Mouse (Mus musculus) monocyte, adult 2 months (primary cell): ENCODE data around the gene Supt4a.

Experiments
- DNase-seq, 2 experiments: peaks; one replicate each; pipeline ENCODE4 v3.0.0; 2022; ENCODE audit warnings: low spot score in 2 of 2, low read depth in 1 of 2

The Supt4a gene

GRCm38 (mm10) chr11:87725515-87725914 is 11.8 kb upstream of the Supt4a start:
- no peak for DNase-seq

GRCm38 (mm10) chr11:87725964-87726562 is 11.3 kb upstream of the Supt4a start:
- DNase-seq: no peak

DNA sequence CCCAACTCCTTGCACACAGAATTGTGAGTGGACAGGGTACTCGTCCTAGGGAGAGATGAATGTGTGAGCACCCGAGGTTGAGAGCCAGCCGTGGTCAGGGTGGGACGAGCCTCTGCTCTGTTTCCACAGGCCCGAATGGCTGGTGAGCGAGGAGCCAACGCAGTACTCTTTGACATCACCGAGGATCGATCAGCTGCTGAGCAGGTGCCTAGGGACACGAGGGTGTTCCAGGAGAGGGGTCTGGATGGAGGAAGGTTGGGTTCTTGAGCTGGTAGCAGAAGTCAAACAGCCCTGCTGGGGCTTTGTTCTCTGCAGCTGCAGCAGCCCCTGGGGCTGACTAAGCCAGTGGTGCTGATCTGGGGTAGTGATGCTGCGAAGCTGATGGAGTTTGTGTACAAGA is 10.3 kb upstream of the Supt4a start:
- no peak for DNase-seq

DNA sequence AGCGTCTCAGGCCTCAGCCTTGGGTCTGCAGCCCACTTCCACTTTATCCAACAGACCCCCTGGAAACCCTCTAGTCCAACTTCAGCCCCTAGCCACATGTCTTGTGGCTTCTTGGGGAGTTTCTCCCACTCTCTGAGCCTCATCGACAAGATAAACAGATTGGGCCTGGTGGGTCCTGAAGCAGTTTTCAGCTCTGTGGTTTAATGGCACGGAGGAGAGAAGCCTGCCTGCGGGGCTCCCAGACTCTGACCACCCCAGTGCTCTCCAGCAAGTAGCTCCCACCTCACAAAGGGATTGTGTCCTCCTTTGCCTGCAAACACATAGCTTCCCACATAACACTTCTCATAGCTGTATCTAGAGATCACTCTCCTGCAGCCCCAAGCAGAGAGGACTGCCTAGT is 9.9 kb upstream of the Supt4a start:
- DNase-seq: no peak

DNA sequence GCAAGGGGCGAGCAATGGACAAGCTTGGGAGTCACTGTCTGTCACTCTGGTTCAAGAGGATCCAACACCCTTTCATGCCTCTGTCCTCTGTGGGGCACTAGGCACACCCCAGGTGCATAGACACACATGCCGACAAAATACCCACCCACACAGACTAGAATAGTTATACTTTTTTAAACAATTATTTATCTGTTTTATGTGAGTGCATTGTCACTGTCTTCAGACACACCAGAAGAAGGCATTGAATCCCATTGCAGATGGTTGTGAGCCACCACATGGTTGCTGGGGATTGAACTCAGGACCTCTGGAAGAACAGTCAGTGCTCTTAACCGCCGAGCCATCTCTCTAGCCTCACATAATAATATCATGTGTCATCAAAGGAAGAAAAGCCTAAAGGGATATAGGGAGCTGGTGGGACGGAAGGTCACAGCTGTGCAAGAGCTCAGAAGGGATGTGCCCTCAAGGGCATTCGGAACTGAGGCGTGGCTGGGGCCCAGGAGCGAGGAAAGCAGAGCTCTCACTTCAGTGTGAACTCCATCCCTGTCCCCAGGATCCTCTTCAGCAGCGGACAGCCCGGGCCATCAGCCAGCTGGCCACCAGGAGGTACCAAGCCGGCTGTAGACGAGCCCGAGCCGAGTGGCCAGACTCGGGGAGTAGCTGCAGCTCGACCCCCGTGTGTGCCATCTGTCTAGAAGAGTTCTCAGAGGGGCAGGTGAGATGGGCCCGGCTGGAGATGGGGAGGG is 8.3 kb upstream of the Supt4a start:
- DNase-seq: no peak

DNA sequence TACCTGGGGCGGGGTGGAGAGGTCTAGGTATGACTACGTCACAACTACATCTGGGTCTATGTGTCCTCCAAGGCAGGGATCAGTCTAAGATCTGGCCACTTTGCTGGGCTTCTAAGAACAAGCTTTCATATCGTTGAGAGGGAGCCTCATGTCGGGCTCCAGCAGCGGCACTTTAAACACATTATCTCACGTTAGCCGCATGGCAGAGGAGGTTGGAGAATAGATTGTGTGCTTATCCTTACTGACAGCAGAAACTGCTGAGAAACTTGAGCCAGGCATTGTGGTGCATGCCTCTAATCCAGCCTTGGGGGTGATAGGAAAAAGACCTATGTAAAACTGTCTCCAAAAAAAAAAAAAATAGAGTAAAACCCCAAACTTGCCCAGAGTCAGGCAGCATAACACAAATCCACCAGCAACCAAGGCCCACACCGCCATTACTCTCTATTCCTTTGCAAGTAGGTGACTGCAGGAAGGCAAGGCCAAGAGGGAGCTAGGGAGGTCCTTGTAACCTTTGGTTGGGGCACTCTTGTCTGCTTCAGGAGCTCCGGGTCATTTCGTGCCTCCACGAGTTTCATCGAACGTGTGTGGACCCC is 7.7 kb upstream of the Supt4a start:
- DNase-seq: no peak

GRCm38 (mm10) chr11:87730652-87731310 is 6.6 kb upstream of the Supt4a start:
- no peak for DNase-seq

- DNase-seq: no peak
Measured at GRCm38 (mm10) chr11:87734346-87734745, 3.0 kb upstream of the Supt4a start.

DNA sequence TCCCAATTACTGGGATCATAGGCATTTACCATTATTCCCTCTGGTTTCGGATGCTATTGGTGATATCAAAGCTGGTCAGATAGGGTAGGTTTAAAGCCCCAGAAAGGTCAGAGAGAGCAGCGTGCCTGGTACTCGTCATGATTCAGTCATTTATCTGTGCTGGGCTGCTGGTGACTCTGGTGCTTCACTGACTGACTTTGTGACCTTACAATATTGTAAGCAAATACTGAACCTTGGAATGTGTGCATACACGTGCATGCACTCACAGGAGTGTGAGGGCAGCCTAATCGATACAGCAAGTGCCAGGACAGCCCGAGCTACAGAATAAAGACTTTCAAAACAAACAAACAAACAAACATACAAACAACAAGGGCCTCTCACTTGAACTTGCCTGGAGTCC is 1.7 kb upstream of the Supt4a start:
- DNase-seq: no peak

DNA sequence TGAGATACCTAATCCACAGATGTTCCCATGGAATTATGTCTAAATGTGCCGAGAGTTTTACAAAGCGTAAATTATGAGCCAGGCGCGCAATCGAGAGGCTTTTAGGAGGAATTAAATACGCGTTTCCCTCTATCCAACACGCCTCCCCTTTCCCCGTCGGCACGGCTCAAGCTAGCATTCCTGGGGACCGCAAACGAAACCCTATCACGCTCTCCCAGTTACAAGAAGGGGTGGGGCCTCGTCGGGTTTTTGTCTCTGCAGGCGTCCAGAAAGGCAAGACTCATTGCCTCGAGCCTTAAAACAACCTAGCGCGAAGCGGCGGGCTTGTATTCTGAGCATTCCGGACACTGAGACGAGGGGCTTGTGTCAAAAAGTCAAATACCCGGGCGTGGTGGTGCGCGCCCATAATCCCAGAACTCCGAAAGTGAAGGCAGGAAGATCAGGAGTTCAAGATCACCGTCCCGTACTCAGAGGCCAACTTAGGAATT is 661 bp upstream of the Supt4a start:
- DNase-seq: no peak

DNA sequence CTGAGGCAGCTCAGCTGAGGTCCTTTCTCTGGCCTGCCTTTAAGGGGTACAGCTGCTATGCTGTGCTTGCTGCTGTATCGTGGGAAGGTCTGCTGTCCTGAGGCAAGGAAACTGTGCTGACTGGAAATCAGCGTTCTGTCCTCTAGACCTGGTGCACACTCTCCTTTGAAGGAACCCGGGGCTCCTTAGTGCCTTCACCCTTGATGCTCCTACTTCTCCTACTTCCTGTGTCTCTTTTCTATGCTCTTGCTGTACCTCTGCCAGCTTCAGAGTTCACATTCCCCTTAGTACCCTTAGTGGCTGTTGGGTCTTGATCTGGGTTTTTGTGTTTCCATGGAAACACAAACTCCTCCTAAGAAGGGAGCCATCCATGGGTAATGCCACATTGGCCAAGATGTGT is 6.3 kb downstream of the Supt4a start:
- DNase-seq: no peak

DNA sequence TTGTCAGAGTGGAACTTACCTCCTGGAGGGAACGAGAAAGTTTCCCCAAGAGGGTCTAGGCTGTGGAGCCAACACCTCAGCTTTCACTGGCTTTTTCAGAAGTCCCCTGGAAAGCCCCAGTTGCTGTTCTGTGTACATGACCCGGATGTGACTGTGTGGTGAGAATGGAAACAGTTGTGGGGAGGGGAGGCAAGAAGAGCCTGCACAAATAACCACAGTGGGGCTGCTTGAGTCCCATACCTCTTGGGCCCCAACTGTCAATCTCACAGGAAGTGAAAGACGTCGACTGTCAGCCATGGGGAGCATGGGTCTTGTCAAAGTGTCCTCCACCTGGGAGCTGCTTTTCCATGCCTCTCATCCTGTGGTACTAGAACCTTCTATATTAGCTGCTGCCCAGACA is 7.6 kb downstream of the Supt4a start:
- DNase-seq: no peak

DNA sequence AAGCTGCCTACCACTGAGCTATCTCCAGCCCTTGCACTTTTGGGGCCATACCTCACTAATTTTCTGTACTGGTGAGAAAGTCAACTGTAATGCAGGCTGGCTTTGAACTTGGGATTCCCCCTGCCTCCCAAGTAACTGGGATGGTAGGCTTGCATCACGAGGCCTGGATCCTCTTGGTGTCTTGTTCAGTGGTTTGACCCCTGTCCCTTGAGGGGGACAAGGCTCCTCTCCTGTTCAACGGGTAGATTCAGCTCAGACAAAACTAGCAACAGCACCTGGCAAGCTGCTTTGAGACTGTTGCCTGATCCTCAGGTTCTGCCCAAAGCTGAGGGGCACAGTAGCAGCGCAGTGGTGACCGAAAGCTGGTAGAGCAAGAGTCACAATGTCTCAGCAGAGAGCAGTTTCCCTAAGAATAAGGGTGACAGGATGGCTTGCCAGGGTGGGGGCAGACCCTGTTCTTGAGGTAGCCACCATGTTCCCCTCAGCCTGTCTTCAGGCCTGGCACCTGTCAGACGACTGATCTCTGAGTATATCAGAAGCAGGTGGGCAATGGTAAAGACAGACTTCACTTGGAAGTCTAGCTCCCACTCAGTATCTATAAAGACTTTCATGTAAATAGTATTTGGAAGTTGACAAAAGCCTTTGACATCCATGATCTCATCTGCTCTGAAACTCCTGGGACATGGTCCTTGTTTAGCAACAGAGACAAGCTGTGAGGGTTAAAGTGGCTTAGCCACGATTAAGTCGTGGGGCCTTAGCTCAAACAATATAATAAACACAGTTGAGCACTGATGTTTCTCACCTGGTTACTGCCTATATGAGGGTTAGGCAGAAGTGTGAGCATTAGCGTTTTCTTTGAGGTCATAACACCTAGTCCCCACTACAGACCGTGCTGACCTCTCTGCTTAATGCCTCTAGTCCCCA is 8.5 kb downstream of the Supt4a start:
- DNase-seq: no peak

- DNase-seq: no peak
Measured at GRCm38 (mm10) chr11:87747312-87747711, 10.0 kb downstream of the Supt4a start.

- DNase-seq: no peak
Measured at GRCm38 (mm10) chr11:87747716-87748115, 10.4 kb downstream of the Supt4a start.

DNA sequence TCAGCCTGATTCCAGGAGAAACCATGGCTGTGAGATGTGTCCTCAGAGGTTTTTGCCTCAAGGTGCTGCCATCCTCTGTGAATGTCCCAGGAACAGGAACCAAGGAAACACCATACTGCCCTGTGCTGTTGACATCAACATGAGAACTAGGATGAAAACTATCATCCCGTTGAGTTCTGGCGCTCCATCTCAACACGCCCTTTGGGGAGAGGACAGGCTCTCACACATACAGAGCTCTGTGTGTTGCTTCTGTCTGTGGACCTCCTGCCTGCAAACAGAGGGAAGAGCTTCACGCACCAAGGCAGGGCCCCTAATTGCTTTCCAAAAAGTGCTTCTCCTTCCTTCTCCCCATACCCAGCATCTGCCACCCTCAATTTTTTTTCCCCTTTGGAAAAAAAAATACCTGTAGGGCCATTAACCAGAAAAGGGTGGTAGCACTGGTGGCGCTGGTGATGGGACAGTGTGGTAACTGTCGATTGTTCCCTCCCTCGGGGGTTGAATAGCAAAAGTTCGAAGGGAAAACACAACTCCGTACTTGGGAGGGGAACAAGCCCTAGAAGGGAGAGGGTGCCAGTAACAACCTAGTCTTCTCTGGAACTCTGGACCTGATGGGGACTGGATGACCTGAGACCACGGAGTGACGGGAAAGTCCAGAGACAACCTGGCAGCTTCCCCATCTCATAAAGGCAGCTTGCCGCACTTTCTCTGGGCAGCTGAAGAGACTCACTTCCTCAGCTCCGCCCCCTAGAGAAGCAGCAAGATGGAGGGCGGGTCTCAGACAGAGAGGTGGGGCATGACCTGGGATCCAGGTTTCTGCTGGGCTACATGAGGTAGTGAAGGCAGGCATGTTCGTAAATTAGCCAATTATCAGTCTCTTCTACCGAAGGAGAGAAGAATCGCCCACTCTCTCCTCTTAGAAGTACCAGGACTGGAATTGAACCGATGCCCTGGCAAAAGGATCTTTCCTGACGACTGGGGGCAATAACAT is 11.1 kb downstream of the Supt4a start:
- DNase-seq: peak in 1 of 2 experiments; percentile 74

DNA sequence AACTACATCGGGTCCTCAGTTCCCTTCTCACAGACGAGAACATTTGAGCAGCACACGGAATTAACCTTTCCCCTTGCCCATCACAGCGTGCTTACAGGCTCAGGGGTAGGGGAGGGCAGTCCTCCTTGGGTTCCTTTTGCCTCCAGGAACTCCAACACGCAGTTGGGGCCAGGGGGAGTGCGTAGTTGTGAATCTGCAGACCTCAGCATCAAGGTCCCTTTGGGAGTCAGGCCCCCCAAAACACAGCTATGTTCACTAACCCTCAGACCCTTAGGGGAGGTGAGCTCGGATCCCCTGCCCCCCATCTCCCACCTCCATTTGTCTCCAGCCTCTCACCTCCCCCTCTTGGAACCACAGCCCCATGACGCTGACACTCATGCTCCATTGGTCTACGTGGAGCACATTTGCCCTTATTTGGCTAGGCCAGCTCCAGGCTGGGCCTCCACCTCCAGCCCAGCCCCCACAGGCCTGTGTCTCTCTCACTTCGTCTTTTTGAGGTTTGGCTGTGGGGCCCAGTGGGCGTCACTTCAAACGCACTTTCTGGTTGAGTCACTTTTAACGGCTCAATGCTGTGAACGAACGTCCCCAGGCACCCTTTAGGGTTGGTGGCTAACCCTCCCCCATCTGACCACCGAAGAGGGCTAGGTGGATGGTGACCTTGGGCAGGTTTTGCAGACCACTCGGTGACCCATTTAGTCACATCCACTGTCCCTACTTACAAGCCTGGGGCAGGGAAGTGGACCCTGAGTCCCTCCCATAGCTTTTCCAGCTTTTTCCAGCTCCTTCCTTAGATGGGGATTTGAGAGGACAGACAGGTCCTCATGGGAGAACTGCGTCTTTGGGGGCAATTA is 12.1 kb downstream of the Supt4a start:
- peak; percentile 92 for DNase-seq

DNA sequence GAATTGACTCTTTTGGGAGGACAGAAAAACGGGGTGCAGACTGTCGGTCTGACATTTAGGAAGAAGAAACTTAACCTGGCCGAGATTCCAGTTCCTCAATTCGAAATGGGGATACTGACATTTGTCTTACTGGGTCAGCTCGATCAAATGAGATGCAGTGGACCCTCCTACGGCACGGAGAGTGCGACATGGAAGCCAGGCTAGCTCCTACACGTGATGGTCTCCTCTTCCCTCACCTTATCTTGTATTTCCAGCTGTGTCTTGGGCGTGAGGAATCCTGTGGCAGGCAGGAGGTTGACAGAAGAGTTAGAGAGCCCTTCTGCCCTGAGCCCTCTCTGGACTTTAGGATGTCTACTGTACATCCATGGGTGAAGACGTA is 12.7 kb downstream of the Supt4a start:
- DNase-seq: peak in 1 of 2 experiments; percentile 62

DNA sequence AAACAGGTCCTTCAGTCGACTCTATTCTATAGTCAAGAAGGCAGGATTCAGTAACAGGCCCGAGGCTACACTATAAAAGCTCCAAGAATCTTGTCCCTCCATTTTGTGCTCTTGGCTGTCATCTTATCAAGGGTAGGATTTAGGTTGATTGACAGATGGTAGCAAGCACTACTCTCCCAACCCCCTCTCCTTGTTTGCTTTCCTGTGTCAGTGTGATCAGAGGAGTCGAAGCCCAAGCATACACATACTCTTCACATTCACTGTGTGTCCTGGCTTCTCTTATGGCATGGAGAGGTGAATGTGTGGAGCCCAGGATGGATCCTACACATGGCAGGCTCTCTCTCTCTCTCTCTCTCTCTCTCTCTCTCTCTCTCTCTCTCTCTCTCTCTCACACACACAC is 13.2 kb downstream of the Supt4a start:
- DNase-seq: no peak
